Mouse (Mus musculus) T-helper 1 cell (primary cell): ENCODE results near the gene Mrpl4.
"Not testable (repeated sequence)": the region's sequence is repeated elsewhere in the genome, so short reads cannot be mapped to it uniquely, and the experiment has no call there.

Experiments used
- in situ Hi-C: fragments of 300-600 bp; cut with MboI, MseI; formaldehyde crosslinking; loops from one replicate; pipeline ENCODE4 v1.15.1; 2025; ENCODE audit warnings: high pct_unique_total_duplicates

Mrpl4 gene

GRCm38 (mm10) chr9:21036666-21037065 lies 34.1 kb downstream of the Mrpl4 start:
- in situ Hi-C loops, result no loop called here

- in situ Hi-C loops, result no loop called here
Observed at GRCm38 (mm10) chr9:21037481-21037891, 34.9 kb downstream of the Mrpl4 start.

GRCm38 (mm10) chr9:21039779-21040178 lies 37.2 kb downstream of the Mrpl4 start:
- in situ Hi-C loops, result no loop called here

GRCm38 (mm10) chr9:21041308-21041707 lies 38.8 kb downstream of the Mrpl4 start:
- in situ Hi-C loops, result no loop called here

GRCm38 (mm10) chr9:21043563-21043962 lies 41.0 kb downstream of the Mrpl4 start:
- in situ Hi-C loops, result no loop called here

GRCm38 (mm10) chr9:21044785-21045184 lies 42.2 kb downstream of the Mrpl4 start:
- in situ Hi-C loops, result not testable (repeated sequence)

GRCm38 (mm10) chr9:21045235-21045634 lies 42.7 kb downstream of the Mrpl4 start:
- in situ Hi-C loops, result no loop called here

GRCm38 (mm10) chr9:21051578-21051977 lies 49.0 kb downstream of the Mrpl4 start:
- in situ Hi-C loops, result no loop called here
